Mouse (Mus musculus): ENCODE measurements around the gene Ptn.

Gene Ptn

DNA sequence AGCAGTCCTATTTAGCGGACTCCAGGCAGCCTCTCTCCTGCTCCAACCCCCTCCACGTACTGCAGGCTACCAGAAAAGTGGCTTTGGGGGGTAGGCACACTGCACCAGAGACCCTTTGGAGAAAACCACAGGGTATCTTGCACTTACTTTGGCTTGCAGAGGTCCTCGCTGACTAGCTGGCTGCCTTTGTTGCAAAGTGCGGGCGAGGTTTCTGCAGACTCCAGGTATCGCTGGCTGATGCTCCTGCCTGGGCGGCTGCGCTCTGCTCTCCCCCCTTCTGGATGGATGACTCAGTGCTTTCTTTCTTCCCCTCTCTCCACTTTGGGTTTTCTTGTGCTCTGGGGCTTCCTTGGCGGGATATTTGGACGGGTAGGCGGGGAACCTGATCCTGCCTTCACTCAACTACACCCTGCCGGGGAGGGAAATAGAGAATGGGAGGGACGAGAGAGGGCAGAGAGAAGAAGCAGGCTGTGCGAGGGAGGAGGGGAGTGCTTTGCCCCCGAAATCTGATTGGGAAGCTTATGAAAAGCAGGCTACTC lies at the start of gene Ptn:
Gene Ptn, minus strand, starts transcription at position 474 of the 539 bp plus-strand sequence.
- peak; percentile 16 for DNase-seq (ENCODE audit: low spot score)

- DNase-seq (ENCODE audit: low spot score) = no peak
Observed at GRCm38 (mm10) chr6:36858258-36859041, 48.4 kb upstream of the Ptn start.

DNA sequence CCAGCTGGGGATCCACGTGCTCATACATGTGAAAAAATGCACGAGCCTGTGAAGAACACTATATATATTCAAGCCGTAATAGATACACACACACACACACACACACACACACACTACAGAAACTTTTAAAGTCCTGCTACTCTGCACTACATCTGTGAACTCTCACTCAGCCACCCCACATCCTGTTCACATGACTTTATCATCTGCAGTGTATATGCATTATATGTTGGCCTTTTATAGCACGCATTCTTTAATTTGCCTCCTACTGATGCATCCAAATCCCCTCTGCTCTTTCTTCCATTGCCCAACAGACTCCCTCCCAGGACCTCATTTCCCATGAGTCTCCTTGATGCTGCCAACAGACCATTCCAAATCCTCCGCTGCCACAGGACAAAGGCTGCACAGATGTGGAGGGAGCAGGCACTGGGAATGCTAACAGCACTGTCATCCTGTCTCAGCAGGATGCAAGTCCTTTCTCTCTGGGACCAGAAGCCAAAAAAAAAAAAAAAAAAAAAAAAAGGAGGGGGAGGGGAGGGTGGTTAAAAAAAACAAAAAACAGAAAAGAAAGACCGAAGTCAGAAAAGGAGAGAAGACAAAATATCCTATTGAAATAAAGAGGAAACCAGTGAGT lies 47.7 kb upstream of the Ptn start:
- no peak for DNase-seq (ENCODE audit: low spot score)

- DNase-seq (ENCODE audit: low spot score) = peak; percentile 30
Observed at GRCm38 (mm10) chr6:36850422-36851129, 40.6 kb upstream of the Ptn start.

DNA sequence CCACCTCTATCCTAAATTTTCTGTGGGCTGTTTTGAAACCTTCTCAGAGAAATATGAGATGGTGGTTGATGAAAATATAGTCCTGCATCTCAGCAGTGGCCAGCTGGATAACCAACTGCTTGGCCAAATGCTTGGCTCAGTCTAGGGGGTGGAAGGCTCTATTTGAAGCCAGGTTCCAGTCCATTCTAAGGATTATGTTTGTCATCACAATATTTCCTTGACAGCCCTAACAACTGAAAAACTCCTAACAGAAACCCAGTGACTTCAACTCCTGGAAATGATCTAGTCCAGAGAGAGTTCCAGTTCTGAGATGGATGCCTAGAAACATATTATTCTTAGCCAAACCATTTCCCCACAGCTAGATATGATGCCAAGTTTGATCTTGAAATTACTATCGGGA lies 35.3 kb upstream of the Ptn start:
- DNase-seq (ENCODE audit: low spot score) = no peak

DNA sequence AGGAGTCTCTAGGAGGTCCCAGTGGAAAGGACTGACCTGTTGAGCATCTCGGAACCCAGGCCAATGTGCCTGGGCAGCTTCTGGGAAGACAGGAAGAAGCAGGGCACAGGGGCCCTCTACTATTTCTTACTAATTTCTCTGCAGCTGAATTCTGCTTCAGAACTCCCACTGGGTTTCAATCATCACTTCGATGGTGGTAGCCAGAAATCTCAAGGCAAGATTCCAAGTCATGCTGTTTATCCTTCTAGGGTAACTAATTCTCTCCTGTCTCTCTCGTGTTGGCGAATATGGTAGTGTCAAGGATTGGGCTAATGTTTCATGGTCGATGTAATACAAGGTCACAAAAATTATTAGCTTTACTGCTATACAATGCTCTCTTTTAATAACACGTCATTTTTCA lies 34.2 kb upstream of the Ptn start:
- DNase-seq (ENCODE audit: low spot score) = no peak

- no peak for DNase-seq (ENCODE audit: low spot score)
Observed at GRCm38 (mm10) chr6:36843031-36843488, 33.0 kb upstream of the Ptn start.

GRCm38 (mm10) chr6:36842101-36842922 lies 32.3 kb upstream of the Ptn start:
- no peak for DNase-seq (ENCODE audit: low spot score)

- no peak for DNase-seq (ENCODE audit: low spot score)
Observed at GRCm38 (mm10) chr6:36841701-36842100, 31.7 kb upstream of the Ptn start.

- DNase-seq (ENCODE audit: low spot score) = no peak
Observed at GRCm38 (mm10) chr6:36841174-36841573, 31.2 kb upstream of the Ptn start.

DNA sequence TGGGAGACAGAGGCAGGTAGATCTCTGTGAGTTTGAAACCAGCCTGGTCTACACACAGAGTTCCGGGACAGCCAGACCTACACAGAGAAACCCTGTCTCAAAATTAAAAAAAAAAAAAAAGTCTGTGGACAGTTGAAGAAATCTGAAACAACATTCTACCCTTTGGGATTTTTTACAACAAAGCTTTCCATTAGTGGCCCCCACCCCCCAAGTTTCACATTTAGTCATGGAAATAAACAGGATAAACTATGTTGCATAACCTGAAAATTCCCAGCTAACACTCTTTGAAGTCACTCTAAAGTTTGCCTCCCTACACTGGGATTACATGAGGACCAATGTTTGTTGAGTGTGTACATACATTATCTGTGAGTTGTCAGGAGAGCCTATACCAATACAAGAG lies 28.7 kb upstream of the Ptn start:
- DNase-seq (ENCODE audit: low spot score) = no peak

- no peak for DNase-seq (ENCODE audit: low spot score)
Observed at GRCm38 (mm10) chr6:36835351-36835750, 25.3 kb upstream of the Ptn start.

GRCm38 (mm10) chr6:36834695-36835265 lies 24.8 kb upstream of the Ptn start:
- DNase-seq (ENCODE audit: low spot score) = no peak

DNA sequence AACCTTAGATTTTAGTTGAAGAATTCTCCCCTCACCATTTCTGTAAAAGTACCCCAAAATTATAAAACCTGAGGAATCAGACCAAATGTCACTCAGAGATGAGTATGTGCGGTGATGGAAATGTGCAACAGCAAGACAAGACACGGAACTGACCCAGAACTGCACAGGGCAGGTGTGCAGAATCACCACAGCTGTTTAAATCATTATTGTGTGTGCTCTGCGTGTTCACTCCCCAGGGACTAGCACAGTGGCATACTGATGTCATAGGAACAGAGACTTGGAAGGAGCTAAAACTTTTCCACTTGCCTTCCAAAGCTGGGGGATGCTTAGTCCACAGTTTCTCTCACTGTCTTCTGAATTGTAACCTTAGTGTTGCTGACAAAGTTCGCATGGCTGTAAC lies 22.7 kb upstream of the Ptn start:
- no peak for DNase-seq (ENCODE audit: low spot score)

- no peak for DNase-seq (ENCODE audit: low spot score)
Observed at GRCm38 (mm10) chr6:36832207-36832606, 22.2 kb upstream of the Ptn start.

DNA sequence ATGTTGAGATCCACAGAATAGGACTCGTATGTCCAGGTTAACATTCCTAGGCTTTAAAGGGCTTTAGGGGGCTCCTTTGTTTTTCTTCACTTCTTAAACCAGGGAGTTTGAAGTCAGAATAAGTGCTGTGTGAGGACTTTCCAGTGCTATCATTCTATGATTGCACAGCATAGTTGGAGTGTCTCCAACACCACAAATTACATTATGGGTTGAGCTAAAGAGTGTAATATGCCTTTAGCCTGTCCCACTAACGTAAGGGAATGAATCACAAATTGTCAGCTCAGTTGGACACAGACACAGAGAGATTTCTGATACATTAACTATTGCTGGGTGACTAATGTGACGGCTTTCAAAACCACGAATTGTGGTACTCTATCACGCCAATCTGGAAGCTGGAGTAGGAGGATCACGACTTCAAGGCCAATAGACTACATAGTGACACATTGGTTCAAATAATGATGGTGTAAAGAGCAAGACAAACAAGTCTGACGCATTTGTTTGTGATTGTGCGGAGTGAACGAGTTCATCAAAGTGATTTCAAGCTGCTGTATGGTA lies 20.4 kb upstream of the Ptn start:
- no peak for DNase-seq (ENCODE audit: low spot score)

GRCm38 (mm10) chr6:36819784-36820050 lies 9.7 kb upstream of the Ptn start:
- DNase-seq (ENCODE audit: low spot score) = no peak

GRCm38 (mm10) chr6:36819019-36819783 lies 9.2 kb upstream of the Ptn start:
- DNase-seq (ENCODE audit: low spot score) = peak; percentile 54

DNA sequence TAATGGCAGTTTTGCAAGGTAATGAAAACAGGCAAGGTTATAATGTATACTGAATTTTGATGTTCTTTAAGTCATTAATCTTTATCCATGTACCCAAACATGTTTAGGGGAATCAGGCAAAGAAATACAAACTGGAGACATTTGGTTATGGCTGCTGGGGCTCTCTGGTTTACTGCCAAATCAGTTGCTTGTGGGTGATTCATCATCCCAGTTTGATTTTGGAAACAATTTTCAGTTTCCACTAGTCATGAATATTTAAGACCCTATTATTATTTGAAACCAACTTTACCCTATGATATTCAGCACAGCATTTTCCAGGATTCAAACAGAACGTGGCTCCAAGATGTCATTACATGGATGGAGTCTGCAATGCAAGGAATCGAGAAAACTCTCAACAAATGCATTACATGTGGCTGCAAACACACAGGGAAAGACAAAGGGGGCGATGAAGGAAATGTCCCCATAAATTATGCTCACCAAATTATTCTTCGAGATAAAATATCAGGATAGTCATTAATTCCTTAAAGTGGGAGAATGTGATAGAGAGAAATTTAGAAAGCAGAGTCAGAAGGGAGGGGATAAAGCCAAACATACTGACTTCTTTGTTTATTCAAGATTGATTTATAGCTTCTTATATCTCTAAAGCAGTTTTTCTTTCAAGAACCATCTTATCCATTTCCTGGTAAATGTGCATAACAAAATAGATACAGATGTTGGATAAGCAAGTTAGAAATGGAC lies 8.4 kb upstream of the Ptn start:
- DNase-seq (ENCODE audit: low spot score) = no peak

DNA sequence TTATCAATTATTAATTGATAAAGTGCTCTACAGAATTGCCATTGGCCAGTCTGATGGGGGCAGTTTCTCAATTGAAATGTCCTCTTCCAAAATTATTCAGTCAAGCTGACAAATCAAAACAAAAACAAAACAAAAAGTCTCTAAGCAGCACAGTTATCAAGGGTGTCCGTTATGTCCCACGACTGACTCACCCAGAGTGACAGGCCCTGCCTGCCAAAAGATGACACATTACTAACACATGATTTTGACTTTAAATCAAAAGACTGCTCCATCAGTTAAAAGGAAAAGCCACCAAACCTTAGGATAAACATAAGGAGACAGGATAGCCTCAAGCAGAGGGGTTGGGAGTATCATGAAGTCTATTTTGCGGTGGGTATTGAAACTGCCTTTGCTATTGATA lies 6.6 kb upstream of the Ptn start:
- DNase-seq (ENCODE audit: low spot score) = no peak

Measured in ovary, postnatal 36 days (tissue).